Mouse (Mus musculus) small intestine, adult 2 months (tissue): ENCODE results near the gene Mrpl52.

Experiments
- CTCF ChIP-seq: fragments of 200-500 bp; IDR thresholded peaks from 2 replicates; pipeline ENCODE4 v1.5.1; 2012; ENCODE audit warnings: low read depth, mild to moderate bottlenecking, control low read depth, inconsistent platforms, low read length, moderate library complexity, mixed read lengths; ENCODE audit not compliant: insufficient replicate concordance, insufficient read length; ENCODE audit errors: extremely low read depth
- POLR2A ChIP-seq: fragments of 200-500 bp; IDR thresholded peaks from 2 replicates; pipeline ENCODE4 v1.6.1; 2012; ENCODE audit warnings: low read depth, mild to moderate bottlenecking, control low read depth, inconsistent platforms, low read length, moderate library complexity

GRCm38 (mm10) chr14:54380616-54381015 is 46.1 kb upstream of the Mrpl52 start:
- TF ChIP-seq POLR2A (no peak), CTCF (no peak)
